Mouse (Mus musculus): ENCODE measurements around the gene 3100002H09Rik. TPM values are rescaled to one million over a fixed set of nuclear protein-coding genes. Genes with fewer than 3 reads are reported as not detected.

Gene 3100002H09Rik
- polyA plus RNA-seq, 1 experiment from 2014 or later = 0.84 TPM

DNA sequence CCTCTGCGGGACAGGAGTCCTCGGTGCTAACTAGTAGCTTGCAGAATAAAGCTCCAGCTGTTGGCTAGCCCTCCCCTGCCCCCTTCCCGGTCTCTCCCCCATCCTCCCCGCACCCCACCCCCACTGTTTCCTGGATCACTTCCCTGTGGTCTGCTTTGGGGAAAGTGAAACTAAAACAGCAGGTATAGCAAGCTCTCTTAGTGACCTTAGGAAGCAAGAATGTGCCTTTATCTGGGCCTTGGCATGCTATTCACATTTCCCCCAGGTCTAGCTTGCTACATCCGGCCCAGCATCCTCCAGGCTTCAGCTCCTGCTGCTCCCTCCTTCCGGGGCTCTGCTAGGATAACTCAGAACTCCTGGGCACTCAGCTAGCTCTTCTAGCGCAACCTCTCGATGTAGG, 36.0 kb upstream of the 3100002H09Rik start:
- no peak overlapping the region for H3K4me3 ChIP-seq (replicated peaks; ENCODE audit: low read depth, low read length)
- no peak overlapping the region for H3K27ac ChIP-seq (replicated peaks; ENCODE audit: low read depth, low read length)
- no peaks in the 10 kb centered on the region for H3K27me3 ChIP-seq (ENCODE audit: control insufficient read depth, insufficient read depth, low read length)
- no peaks in the 10 kb centered on the region for H3K36me3 ChIP-seq (ENCODE audit: control insufficient read depth, insufficient read depth, low read length)
- no peak overlapping the region for H3K4me2 ChIP-seq (ENCODE audit: low read length)
- no peaks in the 10 kb centered on the region for H3K9me3 ChIP-seq (ENCODE audit: control insufficient read depth, low read length)
- DNase-seq (no peak), ATAC-seq (ENCODE audit: low FRiP score, low TSS enrichment) (no peak)
- 24% methylated on average over 8 of the region's 8 CpGs for WGBS
- no peaks in the 10 kb centered on the region for H3K4me1 ChIP-seq (ENCODE audit: control insufficient read depth, insufficient read depth, low read length)
- H3K9ac ChIP-seq (replicated peaks; ENCODE audit: low read length) = no peak overlapping the region

GRCm38 (mm10) chr4:124644974-124645433, 34.4 kb upstream of the 3100002H09Rik start:
- H3K36me3 ChIP-seq (ENCODE audit: control insufficient read depth, insufficient read depth, low read length) = no peaks in the 10 kb centered on the region
- H3K9me3 ChIP-seq (ENCODE audit: control insufficient read depth, low read length) = no peaks in the 10 kb centered on the region
- no peak overlapping the region for H3K27ac ChIP-seq (replicated peaks; ENCODE audit: low read depth, low read length)
- WGBS = 13% methylated on average over 3 of the region's 3 CpGs
- H3K27me3 ChIP-seq (ENCODE audit: control insufficient read depth, insufficient read depth, low read length) = no peaks in the 10 kb centered on the region
- no peak overlapping the region for H3K4me2 ChIP-seq (ENCODE audit: low read length)
- DNase-seq (no peak), ATAC-seq (ENCODE audit: low FRiP score, low TSS enrichment) (no peak)
- H3K4me3 ChIP-seq (replicated peaks; ENCODE audit: low read depth, low read length) = no peak overlapping the region
- H3K4me1 ChIP-seq (ENCODE audit: control insufficient read depth, insufficient read depth, low read length) = peaks cover 1% of the 10 kb centered on the region; the same call in 1 of the 2 replicates
- H3K9ac ChIP-seq (replicated peaks; ENCODE audit: low read length) = no peak overlapping the region

- H3K4me2 ChIP-seq (ENCODE audit: low read length) = no peak overlapping the region
- 94% methylated on average over 9 of the region's 9 CpGs for WGBS
These were observed 33.3 kb upstream of the 3100002H09Rik start for GRCm38 (mm10) chr4:124643859-124644258.

DNA sequence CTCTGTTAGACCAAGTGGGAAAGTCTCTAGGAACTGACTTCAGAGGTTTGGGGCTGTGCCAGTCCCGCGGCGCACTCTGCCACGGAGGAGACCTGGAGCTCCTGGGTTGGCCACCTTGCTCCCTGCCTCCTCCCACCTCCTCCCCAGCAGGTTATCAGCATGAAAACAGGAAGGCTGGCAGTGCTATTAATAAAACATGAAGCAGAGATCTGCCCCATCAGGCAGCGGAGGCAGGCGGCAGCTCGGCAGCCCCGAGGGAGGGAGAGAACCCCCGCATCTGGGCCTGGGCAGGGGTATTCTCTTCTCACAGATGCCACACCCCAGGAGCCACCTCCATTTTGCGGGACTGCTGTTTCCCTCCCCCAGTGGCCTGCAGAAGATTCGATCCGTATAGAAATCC, 29.1 kb upstream of the 3100002H09Rik start:
- no peak overlapping the region for H3K9ac ChIP-seq (replicated peaks; ENCODE audit: low read length)
- no peak overlapping the region for H3K27ac ChIP-seq (replicated peaks; ENCODE audit: low read depth, low read length)
- DNase-seq (peak; percentile 68), ATAC-seq (ENCODE audit: low FRiP score, low TSS enrichment) (no peak; the same call in 1 of the 2 replicates)
- no peak overlapping the region for H3K4me3 ChIP-seq (replicated peaks; ENCODE audit: low read depth, low read length)
- peaks cover 11% of the 10 kb centered on the region for H3K4me1 ChIP-seq (ENCODE audit: control insufficient read depth, insufficient read depth, low read length)
- H3K36me3 ChIP-seq (ENCODE audit: control insufficient read depth, insufficient read depth, low read length) = no peaks in the 10 kb centered on the region
- H3K4me2 ChIP-seq (ENCODE audit: low read length) = peak overlapping the region; percentile 23
- H3K9me3 ChIP-seq (ENCODE audit: control insufficient read depth, low read length) = no peaks in the 10 kb centered on the region
- 15% methylated on average over 12 of the region's 12 CpGs for WGBS
- H3K27me3 ChIP-seq (ENCODE audit: control insufficient read depth, insufficient read depth, low read length) = no peaks in the 10 kb centered on the region

More at GRCm38 (mm10) chr4:124643859-124644258, 33.3 kb upstream of the 3100002H09Rik start:
- Histone ChIP-seq H3K9me3 (ENCODE audit: control insufficient read depth, low read length) (no peaks in the 10 kb centered on the region), H3K4me1 (ENCODE audit: control insufficient read depth, insufficient read depth, low read length) (peaks cover 11% of the 10 kb centered on the region), H3K27me3 (ENCODE audit: control insufficient read depth, insufficient read depth, low read length) (no peaks in the 10 kb centered on the region), H3K27ac (replicated peaks; ENCODE audit: low read depth, low read length) (no peak overlapping the region), H3K4me3 (replicated peaks; ENCODE audit: low read depth, low read length) (no peak overlapping the region), H3K36me3 (ENCODE audit: control insufficient read depth, insufficient read depth, low read length) (no peaks in the 10 kb centered on the region), H3K9ac (replicated peaks; ENCODE audit: low read length) (no peak overlapping the region)
- no peak for ATAC-seq (ENCODE audit: low FRiP score, low TSS enrichment)
- DNase-seq = no peak

GRCm38 (mm10) chr4:124633281-124633680, 22.7 kb upstream of the 3100002H09Rik start:
- no peaks in the 10 kb centered on the region for H3K27me3 ChIP-seq (ENCODE audit: control insufficient read depth, insufficient read depth, low read length)
- DNase-seq (peak; percentile 44), ATAC-seq (ENCODE audit: low FRiP score, low TSS enrichment) (no peak)
- 10% methylated on average over 9 of the region's 9 CpGs for WGBS
- H3K4me2 ChIP-seq (ENCODE audit: low read length) = no peak overlapping the region
- H3K36me3 ChIP-seq (ENCODE audit: control insufficient read depth, insufficient read depth, low read length) = no peaks in the 10 kb centered on the region
- no peak overlapping the region for H3K27ac ChIP-seq (replicated peaks; ENCODE audit: low read depth, low read length)
- no peaks in the 10 kb centered on the region for H3K9me3 ChIP-seq (ENCODE audit: control insufficient read depth, low read length)
- H3K4me1 ChIP-seq (ENCODE audit: control insufficient read depth, insufficient read depth, low read length) = no peaks in the 10 kb centered on the region
- H3K9ac ChIP-seq (replicated peaks; ENCODE audit: low read length) = no peak overlapping the region
- no peak overlapping the region for H3K4me3 ChIP-seq (replicated peaks; ENCODE audit: low read depth, low read length)

GRCm38 (mm10) chr4:124632856-124633255, 22.3 kb upstream of the 3100002H09Rik start:
- WGBS = 46% methylated on average over 10 of the region's 10 CpGs
- Histone ChIP-seq H3K36me3 (ENCODE audit: control insufficient read depth, insufficient read depth, low read length) (no peaks in the 10 kb centered on the region), H3K4me3 (replicated peaks; ENCODE audit: low read depth, low read length) (no peak overlapping the region), H3K27ac (replicated peaks; ENCODE audit: low read depth, low read length) (no peak overlapping the region), H3K4me2 (ENCODE audit: low read length) (no peak overlapping the region), H3K27me3 (ENCODE audit: control insufficient read depth, insufficient read depth, low read length) (no peaks in the 10 kb centered on the region), H3K4me1 (ENCODE audit: control insufficient read depth, insufficient read depth, low read length) (no peaks in the 10 kb centered on the region), H3K9me3 (ENCODE audit: control insufficient read depth, low read length) (no peaks in the 10 kb centered on the region), H3K9ac (replicated peaks; ENCODE audit: low read length) (no peak overlapping the region)
- no peak for ATAC-seq (ENCODE audit: low FRiP score, low TSS enrichment)
- DNase-seq = peak; percentile 67

DNA sequence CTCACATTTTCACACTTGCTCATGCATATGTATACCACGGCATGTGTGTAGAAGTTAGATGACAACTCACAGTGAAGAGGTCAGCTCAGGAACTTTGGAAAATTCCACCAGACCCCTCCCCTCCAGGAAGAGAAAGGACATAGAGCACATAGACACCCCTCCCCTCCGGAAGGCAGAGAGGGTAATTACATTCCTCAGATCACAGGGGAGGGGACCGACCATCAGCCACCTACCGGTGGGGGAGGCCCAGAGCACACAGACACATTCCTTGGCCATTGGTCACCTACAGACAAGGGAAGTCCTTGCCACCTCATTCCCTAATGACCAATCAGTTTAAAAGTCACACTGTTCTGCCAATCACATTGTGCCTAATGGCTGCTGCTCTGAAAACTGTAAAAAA, 20.9 kb upstream of the 3100002H09Rik start:
- no peaks in the 10 kb centered on the region for H3K36me3 ChIP-seq (ENCODE audit: control insufficient read depth, insufficient read depth, low read length)

DNA sequence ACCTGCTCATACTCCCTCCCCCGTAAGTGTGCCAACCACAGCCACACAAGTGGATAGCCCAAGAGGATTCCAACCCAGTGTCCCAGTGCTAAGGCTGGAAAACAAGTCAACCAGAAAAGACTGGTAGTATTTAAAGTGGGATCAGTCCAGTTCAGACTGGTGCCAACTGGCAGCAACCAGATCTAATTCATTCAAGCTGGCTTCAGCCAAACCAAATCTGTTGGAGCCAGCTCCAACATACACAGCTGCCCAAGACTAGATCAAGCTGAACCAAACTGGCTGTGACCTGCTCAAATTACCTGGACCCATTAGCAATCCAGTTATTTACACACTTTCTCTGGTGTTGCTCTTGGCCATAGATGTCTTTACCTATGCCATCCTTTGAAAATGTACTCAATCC, 16.2 kb upstream of the 3100002H09Rik start:
- Histone ChIP-seq H3K36me3 (ENCODE audit: control insufficient read depth, insufficient read depth, low read length) (no peaks in the 10 kb centered on the region), H3K9me3 (ENCODE audit: control insufficient read depth, low read length) (no peaks in the 10 kb centered on the region), H3K4me2 (ENCODE audit: low read length) (no peak overlapping the region), H3K9ac (replicated peaks; ENCODE audit: low read length) (no peak overlapping the region), H3K27ac (replicated peaks; ENCODE audit: low read depth, low read length) (no peak overlapping the region), H3K27me3 (ENCODE audit: control insufficient read depth, insufficient read depth, low read length) (no peaks in the 10 kb centered on the region), H3K4me1 (ENCODE audit: control insufficient read depth, insufficient read depth, low read length) (peaks cover 18% of the 10 kb centered on the region), H3K4me3 (replicated peaks; ENCODE audit: low read depth, low read length) (no peak overlapping the region)
- DNase-seq (no peak), ATAC-seq (ENCODE audit: low FRiP score, low TSS enrichment) (no peak)
- 65% methylated on average over 1 of the region's 1 CpGs for WGBS

More for the DNA sequence above, 20.9 kb upstream of the 3100002H09Rik start:
- no peaks in the 10 kb centered on the region for H3K27me3 ChIP-seq (ENCODE audit: control insufficient read depth, insufficient read depth, low read length)
- H3K9me3 ChIP-seq (ENCODE audit: control insufficient read depth, low read length) = no peaks in the 10 kb centered on the region
- WGBS = 67% methylated on average over 4 of the region's 4 CpGs
- no peak overlapping the region for H3K27ac ChIP-seq (replicated peaks; ENCODE audit: low read depth, low read length)
- no peak overlapping the region for H3K4me3 ChIP-seq (replicated peaks; ENCODE audit: low read depth, low read length)
- peaks cover 3% of the 10 kb centered on the region; the same call in 1 of the 2 replicates for H3K4me1 ChIP-seq (ENCODE audit: control insufficient read depth, insufficient read depth, low read length)
- no peak overlapping the region for H3K4me2 ChIP-seq (ENCODE audit: low read length)
- H3K9ac ChIP-seq (replicated peaks; ENCODE audit: low read length) = no peak overlapping the region
- no peak for ATAC-seq (ENCODE audit: low FRiP score, low TSS enrichment)
- no peak for DNase-seq

- H3K4me3 ChIP-seq (replicated peaks; ENCODE audit: low read depth, low read length) = no peak overlapping the region
- H3K36me3 ChIP-seq (ENCODE audit: control insufficient read depth, insufficient read depth, low read length) = no peaks in the 10 kb centered on the region
- peaks cover 18% of the 10 kb centered on the region for H3K4me1 ChIP-seq (ENCODE audit: control insufficient read depth, insufficient read depth, low read length)
- WGBS = 35% methylated on average over 7 of the region's 7 CpGs
- H3K27ac ChIP-seq (replicated peaks; ENCODE audit: low read depth, low read length) = 0 out of 2 replicates have a peak overlapping the region, but pooled peaks have one; percentile 20
- DNase-seq (peak; percentile 45), ATAC-seq (ENCODE audit: low FRiP score, low TSS enrichment) (no peak)
- H3K9me3 ChIP-seq (ENCODE audit: control insufficient read depth, low read length) = no peaks in the 10 kb centered on the region
- H3K4me2 ChIP-seq (ENCODE audit: low read length) = no peak overlapping the region
- H3K27me3 ChIP-seq (ENCODE audit: control insufficient read depth, insufficient read depth, low read length) = no peaks in the 10 kb centered on the region
- no peak overlapping the region for H3K9ac ChIP-seq (replicated peaks; ENCODE audit: low read length)
These were observed 13.5 kb upstream of the 3100002H09Rik start for GRCm38 (mm10) chr4:124624111-124624581.

All from midbrain, embryonic 14.5 days (tissue).